Mouse (Mus musculus) ES-E14 (cell line): ENCODE results near the gene Ttc32.

Experiments used
- HCFC1 ChIP-seq: IDR thresholded peaks from 2 replicates; pipeline ENCODE4 v1.6.1; 2012; ENCODE audit warnings: low read length, inconsistent platforms, borderline replicate concordance; ENCODE audit not compliant: insufficient read depth
- MAFK ChIP-seq: IDR thresholded peaks from 2 replicates; pipeline ENCODE4 v1.6.1; 2014; ENCODE audit warnings: mild to moderate bottlenecking, low read depth, low read length, inconsistent platforms; ENCODE audit not compliant: insufficient read depth
- ZC3H11A ChIP-seq: IDR thresholded peaks from 2 replicates; pipeline ENCODE4 v1.6.1; 2012; ENCODE audit warnings: low read depth, mild to moderate bottlenecking, inconsistent platforms, low read length, borderline replicate concordance
- ZNF384 ChIP-seq: IDR thresholded peaks from 2 replicates; pipeline ENCODE4 v1.6.1; 2012; ENCODE audit warnings: low read depth, low read length, inconsistent platforms

GRCm38 (mm10) chr12:9023031-9023430 is 6.8 kb upstream of the Ttc32 start:
- TF ChIP-seq HCFC1 (no peak), MAFK (no peak), ZNF384 (no peak), ZC3H11A (no peak)
